Mouse (Mus musculus) spleen, adult 2 months (tissue): Measurements from ENCODE around the gene Cox4i2. TPM values are rescaled to one million over a fixed set of nuclear protein-coding genes. Genes with fewer than 3 reads are reported as not detected.

ENCODE experiments used
- DNase-seq, 2 experiments: peaks; one replicate each; pipeline versions ENCODE4 v3.0.0 to v3.0.0-alpha.2; 2012 to 2021; ENCODE audit warnings: low spot score in 2 of 2, low read depth in 1 of 2
- H3K27ac ChIP-seq: fragments of 200-500 bp; 2 replicates; pipeline ENCODE4 v1.5.1; 2012; ENCODE audit warnings: low read length, inconsistent platforms; ENCODE audit not compliant: insufficient read depth
- H3K27me3 ChIP-seq: fragments of 200-500 bp; 2 replicates; pipeline ENCODE4 v1.6.1; 2012; ENCODE audit warnings: mild to moderate bottlenecking, moderate library complexity, low read length, inconsistent platforms; ENCODE audit not compliant: control insufficient read depth, insufficient read depth
- H3K36me3 ChIP-seq: fragments of 200-500 bp; 2 replicates; pipeline ENCODE4 v1.6.1; 2012; ENCODE audit warnings: mild to moderate bottlenecking, low read length, inconsistent platforms; ENCODE audit not compliant: control insufficient read depth, insufficient read depth
- H3K4me1 ChIP-seq: fragments of 200-500 bp; 2 replicates; pipeline ENCODE4 v1.6.1; 2011; ENCODE audit warnings: inconsistent platforms; ENCODE audit not compliant: control insufficient read depth, insufficient read depth, insufficient read length
- H3K4me3 ChIP-seq: fragments of 200-500 bp; 2 replicates; pipeline ENCODE4 v1.5.1; 2011; ENCODE audit warnings: mild to moderate bottlenecking, inconsistent platforms; ENCODE audit not compliant: insufficient read depth, insufficient read length; ENCODE audit errors: extremely low read depth
- CTCF ChIP-seq: fragments of 200-500 bp; IDR thresholded peaks from 2 replicates; pipeline ENCODE4 v1.5.1; 2011; ENCODE audit warnings: mild to moderate bottlenecking, inconsistent platforms; ENCODE audit not compliant: insufficient read depth, insufficient read length, insufficient replicate concordance; ENCODE audit errors: extremely low read depth
- POLR2A ChIP-seq: fragments of 200-500 bp; IDR thresholded peaks from 2 replicates; pipeline ENCODE4 v1.6.1; 2011; ENCODE audit warnings: low read depth, low read length, inconsistent platforms
- WGBS: fragments of 180-500 bp; shearing (Covaris S2); methylation state at CpG from one replicate; pipeline ENCODE4 v1.1.7; 2018; 5-methylcytosine and 5-hydroxymethylcytosine counted together
- polyA plus RNA-seq: library from polyadenylated mRNA; depleted of rRNA; stranded (reverse); fragments of >200 nt; gene quantifications from 2 replicates; pipeline ENCODE4 v1.2.3, GENCODE M21; 2012

Gene Cox4i2
- polyA plus RNA-seq, 1 experiment: 0.56 TPM

DNA sequence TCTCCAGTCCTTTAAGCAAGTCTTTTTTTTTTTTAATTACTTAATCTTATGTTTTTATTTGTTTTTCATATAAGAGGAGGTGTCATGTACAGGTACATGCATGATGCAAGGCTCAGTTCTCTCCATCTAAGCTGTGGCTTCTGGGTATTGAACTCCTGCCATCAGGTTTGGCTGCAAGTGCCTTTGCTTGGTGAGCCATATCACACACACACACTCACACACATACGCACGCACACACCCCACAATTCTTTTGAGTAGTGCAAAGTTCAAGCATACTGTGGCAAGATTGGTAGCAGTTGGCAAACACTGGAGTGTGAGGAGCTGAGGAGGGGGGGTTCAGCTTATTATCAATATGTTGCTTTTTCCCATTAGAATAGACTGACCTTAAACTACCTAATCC, 20.8 kb upstream of the Cox4i2 start:
- Histone ChIP-seq H3K36me3 (no peaks in the 10 kb centered on the region), H3K27me3 (peaks cover 12% of the 10 kb centered on the region), H3K4me1 (peaks cover 12% of the 10 kb centered on the region), H3K4me3 (no peak overlapping the region), H3K27ac (no peak overlapping the region)
- WGBS: 92% methylated on average over 2 of the region's 2 CpGs
- DNase-seq: no peak
- TF ChIP-seq POLR2A: no peak
- no peak for TF ChIP-seq CTCF

DNA sequence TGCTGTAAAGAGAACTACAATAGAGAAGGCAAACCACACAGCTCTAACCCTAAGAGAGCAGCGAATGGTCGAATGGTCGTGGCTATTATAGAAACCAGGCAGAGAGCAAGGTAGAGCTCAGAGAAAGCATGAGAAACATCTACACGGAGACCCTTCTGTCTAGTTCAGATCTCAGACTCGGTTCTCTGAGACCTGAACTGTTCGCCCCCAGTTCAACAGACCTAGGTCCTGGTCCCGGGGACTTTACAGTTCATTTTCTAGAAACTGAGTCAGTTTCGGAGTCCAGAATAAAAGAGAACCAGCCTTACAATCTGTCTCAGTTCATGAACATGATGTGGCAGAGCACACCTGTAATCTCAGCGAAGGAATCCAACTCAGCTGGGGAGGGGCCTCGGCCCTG, 19.5 kb upstream of the Cox4i2 start:
- TF ChIP-seq POLR2A (no peak), CTCF (no peak)
- WGBS: 36% methylated on average over 10 of the region's 10 CpGs
- Histone ChIP-seq H3K4me3 (no peak overlapping the region), H3K4me1 (peaks cover 15% of the 10 kb centered on the region), H3K27me3 (peaks cover 16% of the 10 kb centered on the region), H3K27ac (no peak overlapping the region), H3K36me3 (no peaks in the 10 kb centered on the region)
- DNase-seq: no peak

DNA sequence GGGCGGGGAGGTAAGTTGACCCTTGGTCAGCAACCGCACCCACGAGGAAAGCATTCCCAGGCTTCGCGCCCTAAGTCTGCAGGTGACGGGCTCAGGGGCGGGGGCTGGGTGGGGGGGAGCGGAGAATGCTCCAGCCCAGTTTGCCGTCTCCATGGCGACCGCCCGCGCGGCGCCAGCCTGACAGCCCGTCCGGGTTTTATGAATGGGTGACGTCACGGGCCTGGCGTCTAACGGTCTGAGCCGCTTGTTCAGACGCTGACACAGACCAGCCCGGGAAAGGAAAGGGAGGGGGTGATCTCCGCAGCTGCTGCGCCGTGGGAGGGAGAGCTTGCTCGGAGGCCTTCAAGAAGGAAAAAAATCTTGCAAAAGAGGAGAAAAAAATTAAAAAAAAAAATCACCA, 19.0 kb upstream of the Cox4i2 start:
- Histone ChIP-seq H3K27ac (no peak overlapping the region), H3K36me3 (no peaks in the 10 kb centered on the region), H3K4me3 (0 out of 2 replicates have a peak overlapping the region, but pooled peaks have one; percentile 5), H3K27me3 (peaks cover 16% of the 10 kb centered on the region), H3K4me1 (peaks cover 18% of the 10 kb centered on the region)
- WGBS: 1% methylated on average over 28 of the region's 28 CpGs
- TF ChIP-seq CTCF (no peak), POLR2A (no peak)
- peak in 1 of 2 experiments; percentile 55 for DNase-seq

DNA sequence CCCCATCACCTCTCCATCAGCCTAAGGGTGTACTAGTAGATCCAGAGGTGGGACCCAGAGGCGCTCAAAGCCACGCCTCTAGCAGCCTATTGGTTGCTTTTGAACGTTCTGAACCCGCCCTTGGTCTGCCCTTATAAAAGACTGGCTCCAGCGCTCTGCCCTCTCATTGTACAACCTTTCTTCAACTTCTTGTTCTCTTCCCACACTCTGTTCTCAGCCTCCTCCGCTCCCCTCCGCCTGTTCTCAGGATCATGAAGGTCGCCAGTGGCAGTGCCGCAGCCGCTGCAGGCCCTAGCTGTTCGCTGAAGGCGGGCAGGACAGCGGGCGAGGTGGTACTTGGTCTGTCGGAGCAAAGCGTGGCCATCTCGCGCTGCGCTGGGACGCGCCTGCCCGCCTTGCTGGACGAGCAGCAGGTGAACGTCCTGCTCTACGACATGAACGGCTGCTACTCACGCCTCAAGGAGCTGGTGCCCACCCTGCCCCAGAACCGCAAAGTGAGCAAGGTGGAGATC, 17.8 kb upstream of the Cox4i2 start, which contains the start of gene Id1:
Gene Id1 (plus strand): TSS at position 162 of the 512 bp plus-strand sequence.
- Histone ChIP-seq H3K27me3 (peaks cover 16% of the 10 kb centered on the region), H3K36me3 (no peaks in the 10 kb centered on the region), H3K4me1 (peaks cover 18% of the 10 kb centered on the region), H3K4me3 (peak within 1 kb of the TSS; percentile 56), H3K27ac (peak within 1 kb of the TSS; percentile 51; the same call in 1 of the 2 replicates)
- under 1% methylated on average over 28 of the region's 28 CpGs for WGBS
- DNase-seq: peak in 1 of 2 experiments; percentile 23
- TF ChIP-seq CTCF (no peak), POLR2A (peak; percentile 33; the same call in 1 of the 2 replicates)

DNA sequence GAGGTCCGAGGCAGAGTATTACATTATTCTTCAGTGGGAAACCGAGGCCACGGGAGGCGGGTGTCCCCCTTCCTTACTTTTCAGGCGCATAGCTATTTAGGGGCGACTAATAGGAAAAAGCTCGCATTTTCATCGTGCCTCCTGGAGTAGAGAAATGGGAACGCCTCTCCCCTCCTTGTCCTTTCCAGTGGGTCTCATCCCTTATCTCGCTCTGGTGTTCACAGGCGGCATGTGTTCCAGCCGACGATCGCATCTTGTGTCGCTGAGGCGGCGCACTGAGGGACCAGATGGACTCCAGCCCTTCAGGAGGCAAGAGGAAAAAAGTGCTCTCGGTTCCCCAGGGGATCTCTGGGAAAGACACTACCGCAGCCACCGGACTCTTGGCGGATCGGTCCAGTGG, 17.2 kb upstream of the Cox4i2 start:
- Histone ChIP-seq H3K27me3 (peaks cover 16% of the 10 kb centered on the region), H3K36me3 (no peaks in the 10 kb centered on the region), H3K4me1 (peaks cover 18% of the 10 kb centered on the region), H3K4me3 (peak overlapping the region; percentile 56), H3K27ac (peak overlapping the region; percentile 51; the same call in 1 of the 2 replicates)
- DNase-seq: no peak
- TF ChIP-seq POLR2A: no peak
- no peak for TF ChIP-seq CTCF
- 2% methylated on average over 22 of the region's 22 CpGs for WGBS

DNA sequence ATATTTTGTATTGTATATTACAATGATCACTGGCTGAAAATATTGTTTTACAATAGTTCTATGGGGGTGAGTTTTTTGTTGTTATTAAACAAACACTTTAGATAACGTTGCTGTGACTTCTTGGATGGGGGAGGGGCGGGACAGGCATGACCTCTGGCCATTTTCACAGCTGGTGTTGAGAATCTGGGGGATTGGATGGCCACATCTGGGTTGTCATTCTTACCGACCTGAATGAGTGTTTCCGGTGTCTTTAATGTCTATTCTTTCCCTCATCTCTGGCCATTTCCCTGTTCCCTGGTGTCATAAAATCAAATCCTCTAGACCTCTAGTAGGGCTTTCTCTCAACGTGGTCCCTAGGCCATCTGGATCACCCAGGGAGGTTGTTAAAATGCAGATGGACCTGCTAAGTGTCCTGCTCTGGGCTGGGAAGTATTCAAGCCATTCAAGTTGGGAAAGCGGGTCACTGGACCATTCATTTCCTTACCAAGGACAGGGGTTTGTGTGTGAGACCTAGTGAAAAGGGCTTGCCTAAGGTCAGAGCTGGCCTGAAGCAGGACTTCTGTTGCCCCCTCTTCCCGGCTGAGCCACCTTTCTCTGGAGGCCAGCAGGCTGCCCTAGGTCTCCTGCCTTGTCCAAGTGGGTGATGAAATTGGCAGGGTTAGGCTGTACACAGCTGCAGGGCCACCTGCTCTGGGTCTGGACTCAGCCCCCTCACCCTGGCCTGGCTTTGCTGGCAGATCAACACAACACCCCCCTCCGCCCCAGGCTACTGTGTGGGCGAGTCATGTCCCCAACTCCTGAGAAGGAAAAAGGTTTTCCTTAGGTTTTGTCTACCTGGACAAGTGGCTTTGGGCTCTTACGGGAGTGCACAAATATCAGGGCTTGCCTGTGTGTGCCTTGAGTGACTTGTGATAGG, 16.4 kb upstream of the Cox4i2 start:
- 59% methylated on average over 10 of the region's 10 CpGs for WGBS
- Histone ChIP-seq H3K36me3 (no peaks in the 10 kb centered on the region), H3K4me3 (peak overlapping the region; percentile 10; the same call in 1 of the 2 replicates), H3K4me1 (peaks cover 18% of the 10 kb centered on the region), H3K27me3 (peaks cover 16% of the 10 kb centered on the region), H3K27ac (peak overlapping the region; percentile 27)
- no peak for DNase-seq
- TF ChIP-seq POLR2A (no peak), CTCF (no peak)
